Mouse (Mus musculus) B cell, adult 2 months (primary cell): Measurements from ENCODE around the gene Angptl6.

Source experiments
- DNase-seq, 2 experiments: peaks; one replicate each; pipeline ENCODE4 v3.0.0; 2022

Gene Angptl6

GRCm38 (mm10) chr9:20878710-20879065 is 839 bp downstream of the Angptl6 start:
- DNase-seq, result no peak

GRCm38 (mm10) chr9:20878041-20878709 is 1.4 kb downstream of the Angptl6 start:
- DNase-seq, result peak; percentile 98 to 99

GRCm38 (mm10) chr9:20877118-20878040 is 2.1 kb downstream of the Angptl6 start:
- DNase-seq, result no peak

GRCm38 (mm10) chr9:20876318-20877117 is 3.0 kb downstream of the Angptl6 start:
- DNase-seq, result no peak

GRCm38 (mm10) chr9:20875021-20875790 is 4.3 kb downstream of the Angptl6 start:
- no peak for DNase-seq

- no peak for DNase-seq
Measured at GRCm38 (mm10) chr9:20873521-20873920, 6.0 kb downstream of the Angptl6 start.

- no peak for DNase-seq
Measured at GRCm38 (mm10) chr9:20872991-20873390, 6.5 kb downstream of the Angptl6 start.

- no peak for DNase-seq
Measured at GRCm38 (mm10) chr9:20870211-20871173, 9.0 kb downstream of the Angptl6 start.

- peak; percentile 43 to 50 for DNase-seq
Measured at GRCm38 (mm10) chr9:20869246-20869645, 10.3 kb downstream of the Angptl6 start.

GRCm38 (mm10) chr9:20868448-20869001 is 11.0 kb downstream of the Angptl6 start, which contains the start of gene A230050P20Rik:
Gene A230050P20Rik (plus strand): TSS chr9:20868642.
- peak; percentile 71 to 72 for DNase-seq

- no peak for DNase-seq
Measured at GRCm38 (mm10) chr9:20866879-20867278, 12.6 kb downstream of the Angptl6 start.

- no peak for DNase-seq
Measured at GRCm38 (mm10) chr9:20862225-20862624, 17.3 kb downstream of the Angptl6 start.

- DNase-seq, result peak; percentile 52 to 54
Measured at GRCm38 (mm10) chr9:20861821-20862220, 17.7 kb downstream of the Angptl6 start.

GRCm38 (mm10) chr9:20859926-20860325 is 19.6 kb downstream of the Angptl6 start:
- no peak for DNase-seq

GRCm38 (mm10) chr9:20857131-20857530 is 22.4 kb downstream of the Angptl6 start:
- DNase-seq, result peak; percentile 80 to 82

GRCm38 (mm10) chr9:20850179-20850578 is 29.3 kb downstream of the Angptl6 start:
- no peak for DNase-seq

- no peak for DNase-seq
Measured at GRCm38 (mm10) chr9:20842670-20843069, 36.9 kb downstream of the Angptl6 start.

GRCm38 (mm10) chr9:20842211-20842610 is 37.3 kb downstream of the Angptl6 start:
- no peak for DNase-seq

- DNase-seq, result no peak
Measured at GRCm38 (mm10) chr9:20838931-20839330, 40.6 kb downstream of the Angptl6 start.

- DNase-seq, result no peak
Measured at GRCm38 (mm10) chr9:20837184-20837947, 42.2 kb downstream of the Angptl6 start.
